Mouse (Mus musculus) c-Kit-positive CD71-positive TER-119-negative erythroid progenitor cells, embryonic 14.5 days (primary cell): ENCODE data around the gene Isl1.

Experiments
- DNase-seq: peaks from one replicate; pipeline ENCODE4 v3.0.0-alpha.2; 2013; ENCODE audit warnings: low read depth

Gene Isl1

DNA sequence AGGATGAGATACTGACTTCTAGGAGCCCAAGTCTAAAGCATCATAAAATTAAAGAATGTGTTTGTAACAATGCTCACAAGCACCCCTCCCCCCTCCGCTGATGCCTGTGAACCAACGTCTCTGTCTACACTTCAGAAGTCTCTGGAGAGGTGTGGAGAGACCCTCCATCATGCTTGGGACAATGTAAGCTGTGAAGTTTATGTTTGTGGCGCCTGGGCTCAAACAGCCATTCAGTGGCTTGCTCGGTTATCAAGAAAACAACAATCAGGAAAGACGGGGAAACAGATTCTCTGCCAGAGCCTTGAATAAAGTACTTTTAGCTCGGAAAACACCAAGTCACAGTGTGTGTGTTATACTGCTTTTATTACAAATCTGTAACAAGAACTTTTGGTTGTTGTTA lies 14.8 kb downstream of the Isl1 start:
- DNase-seq, result no peak

- no peak for DNase-seq
Measured at GRCm38 (mm10) chr13:116294151-116294461, 15.4 kb downstream of the Isl1 start.

GRCm38 (mm10) chr13:116293301-116294150 lies 16.0 kb downstream of the Isl1 start:
- no peak for DNase-seq

- DNase-seq, result no peak
Measured at GRCm38 (mm10) chr13:116289655-116290054, 19.8 kb downstream of the Isl1 start.

GRCm38 (mm10) chr13:116279207-116279772 lies 30.2 kb downstream of the Isl1 start:
- DNase-seq, result no peak
